Mouse (Mus musculus): ENCODE data around the gene Narfl. TPM values are rescaled to one million over a fixed set of nuclear protein-coding genes. Genes with fewer than 3 reads are reported as not detected.

Gene Narfl
- polyA plus RNA-seq, 1 experiment from 2014 or later: 27.9 TPM

GRCm38 (mm10) chr17:25755627-25756377, 17.8 kb upstream of the Narfl start:
- no peak overlapping the region for H3K9ac ChIP-seq (ENCODE audit: low read depth, low read length)
- H3K4me1 ChIP-seq (ENCODE audit: control insufficient read depth, insufficient read depth, low read length): peaks cover 10% of the 10 kb centered on the region
- H3K27ac ChIP-seq (ENCODE audit: low read depth, low read length): no peak overlapping the region
- H3K36me3 ChIP-seq (ENCODE audit: control insufficient read depth, insufficient read depth, low read length): no peaks in the 10 kb centered on the region
- H3K27me3 ChIP-seq (ENCODE audit: control insufficient read depth, insufficient read depth, low read length): no peaks in the 10 kb centered on the region
- no peaks in the 10 kb centered on the region for H3K9me3 ChIP-seq (replicated peaks; ENCODE audit: control insufficient read depth, low read length)
- WGBS (ENCODE audit: insufficient replicate concordance): 28% methylated on average over 4 of the region's 4 CpGs
- H3K4me2 ChIP-seq: no peak overlapping the region
- H3K4me3 ChIP-seq (ENCODE audit: low read depth, low read length): no peak overlapping the region
- ATAC-seq (replicated peaks; ENCODE audit: insufficient number of reproducible peaks, low FRiP score, low TSS enrichment): 0 out of 2 replicates have a peak, but pooled peaks have one; percentile 27

GRCm38 (mm10) chr17:25756378-25757242, 17.0 kb upstream of the Narfl start:
- Histone ChIP-seq H3K27ac (ENCODE audit: low read depth, low read length) (no peak overlapping the region), H3K9me3 (replicated peaks; ENCODE audit: control insufficient read depth, low read length) (no peaks in the 10 kb centered on the region), H3K27me3 (ENCODE audit: control insufficient read depth, insufficient read depth, low read length) (no peaks in the 10 kb centered on the region), H3K4me3 (ENCODE audit: low read depth, low read length) (no peak overlapping the region), H3K4me1 (ENCODE audit: control insufficient read depth, insufficient read depth, low read length) (peaks cover 5% of the 10 kb centered on the region), H3K9ac (ENCODE audit: low read depth, low read length) (no peak overlapping the region), H3K36me3 (ENCODE audit: control insufficient read depth, insufficient read depth, low read length) (no peaks in the 10 kb centered on the region), H3K4me2 (no peak overlapping the region)
- ATAC-seq (replicated peaks; ENCODE audit: insufficient number of reproducible peaks, low FRiP score, low TSS enrichment): no peak; the same call in 1 of the 2 replicates
- WGBS (ENCODE audit: insufficient replicate concordance): 61% methylated on average over 9 of the region's 9 CpGs

- Histone ChIP-seq H3K36me3 (ENCODE audit: control insufficient read depth, insufficient read depth, low read length) (no peaks in the 10 kb centered on the region), H3K27ac (ENCODE audit: low read depth, low read length) (no peak overlapping the region), H3K9me3 (replicated peaks; ENCODE audit: control insufficient read depth, low read length) (no peaks in the 10 kb centered on the region), H3K9ac (ENCODE audit: low read depth, low read length) (no peak overlapping the region), H3K4me2 (no peak overlapping the region), H3K4me1 (ENCODE audit: control insufficient read depth, insufficient read depth, low read length) (peaks cover 4% of the 10 kb centered on the region; the same call in 1 of the 2 replicates), H3K27me3 (ENCODE audit: control insufficient read depth, insufficient read depth, low read length) (no peaks in the 10 kb centered on the region), H3K4me3 (ENCODE audit: low read depth, low read length) (no peak overlapping the region)
- ATAC-seq (replicated peaks; ENCODE audit: insufficient number of reproducible peaks, low FRiP score, low TSS enrichment): no peak
- 57% methylated on average over 3 of the region's 3 CpGs for WGBS (ENCODE audit: insufficient replicate concordance)
These were observed 15.9 kb upstream of the Narfl start for GRCm38 (mm10) chr17:25757691-25758090.

DNA sequence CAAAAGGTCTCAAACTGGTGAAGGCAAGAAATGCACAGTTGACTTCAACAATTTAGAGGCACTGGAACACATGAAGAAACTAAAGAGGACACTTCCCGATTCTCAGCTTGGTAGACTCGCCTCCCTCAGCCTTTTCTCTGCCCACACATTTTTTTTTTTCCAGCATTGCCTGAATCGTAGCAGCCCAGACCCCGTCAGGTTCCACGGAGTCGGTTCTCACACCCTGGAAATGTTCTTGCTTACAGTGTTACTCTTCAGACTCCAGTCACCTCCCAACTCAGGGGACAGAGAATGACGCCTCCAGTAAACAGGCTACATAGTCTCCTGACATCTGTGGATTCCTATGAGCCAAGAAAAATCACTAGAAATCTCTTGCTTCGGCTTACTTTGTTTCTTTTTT, 13.4 kb upstream of the Narfl start:
- Histone ChIP-seq H3K9ac (ENCODE audit: low read depth, low read length) (no peak overlapping the region), H3K36me3 (ENCODE audit: control insufficient read depth, insufficient read depth, low read length) (no peaks in the 10 kb centered on the region), H3K4me1 (ENCODE audit: control insufficient read depth, insufficient read depth, low read length) (peaks cover 4% of the 10 kb centered on the region; the same call in 1 of the 2 replicates), H3K4me2 (no peak overlapping the region), H3K9me3 (replicated peaks; ENCODE audit: control insufficient read depth, low read length) (no peaks in the 10 kb centered on the region), H3K27ac (ENCODE audit: low read depth, low read length) (no peak overlapping the region), H3K4me3 (ENCODE audit: low read depth, low read length) (no peak overlapping the region), H3K27me3 (ENCODE audit: control insufficient read depth, insufficient read depth, low read length) (no peaks in the 10 kb centered on the region)
- ATAC-seq (replicated peaks; ENCODE audit: insufficient number of reproducible peaks, low FRiP score, low TSS enrichment): no peak
- 64% methylated on average over 8 of the region's 8 CpGs for WGBS (ENCODE audit: insufficient replicate concordance)

DNA sequence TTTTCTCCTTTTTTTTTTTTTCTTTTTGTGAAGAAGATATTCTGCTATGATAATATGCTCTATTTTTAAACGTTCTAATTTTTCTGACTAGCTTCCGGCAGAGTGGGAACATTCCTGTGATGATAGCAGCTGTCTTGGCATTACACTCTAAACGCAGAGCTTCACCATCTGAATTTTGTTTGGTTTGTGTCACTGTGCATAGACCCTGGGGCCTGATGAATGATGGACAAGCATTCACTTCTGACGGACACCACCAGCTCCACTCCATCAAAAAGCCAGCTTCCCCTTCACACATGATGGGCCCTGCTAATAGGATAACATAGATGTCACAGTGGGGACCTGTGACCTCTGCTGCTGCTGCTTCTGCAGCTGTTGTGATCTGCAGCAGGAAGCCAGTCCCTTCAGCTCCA, 12.0 kb upstream of the Narfl start:
- ATAC-seq (replicated peaks; ENCODE audit: insufficient number of reproducible peaks, low FRiP score, low TSS enrichment): no peak
- Histone ChIP-seq H3K27ac (ENCODE audit: low read depth, low read length) (no peak overlapping the region), H3K9ac (ENCODE audit: low read depth, low read length) (no peak overlapping the region), H3K4me1 (ENCODE audit: control insufficient read depth, insufficient read depth, low read length) (no peaks in the 10 kb centered on the region), H3K27me3 (ENCODE audit: control insufficient read depth, insufficient read depth, low read length) (peaks cover 2% of the 10 kb centered on the region; the same call in 1 of the 2 replicates), H3K4me2 (no peak overlapping the region), H3K36me3 (ENCODE audit: control insufficient read depth, insufficient read depth, low read length) (no peaks in the 10 kb centered on the region), H3K4me3 (ENCODE audit: low read depth, low read length) (no peak overlapping the region), H3K9me3 (replicated peaks; ENCODE audit: control insufficient read depth, low read length) (no peaks in the 10 kb centered on the region)
- 43% methylated on average over 4 of the region's 4 CpGs for WGBS (ENCODE audit: insufficient replicate concordance)

GRCm38 (mm10) chr17:25762591-25762990, 11.0 kb upstream of the Narfl start:
- Histone ChIP-seq H3K9me3 (replicated peaks; ENCODE audit: control insufficient read depth, low read length) (no peaks in the 10 kb centered on the region), H3K9ac (ENCODE audit: low read depth, low read length) (no peak overlapping the region), H3K4me1 (ENCODE audit: control insufficient read depth, insufficient read depth, low read length) (no peaks in the 10 kb centered on the region), H3K4me2 (no peak overlapping the region), H3K27ac (ENCODE audit: low read depth, low read length) (no peak overlapping the region), H3K4me3 (ENCODE audit: low read depth, low read length) (no peak overlapping the region), H3K27me3 (ENCODE audit: control insufficient read depth, insufficient read depth, low read length) (peaks cover 2% of the 10 kb centered on the region; the same call in 1 of the 2 replicates), H3K36me3 (ENCODE audit: control insufficient read depth, insufficient read depth, low read length) (no peaks in the 10 kb centered on the region)
- ATAC-seq (replicated peaks; ENCODE audit: insufficient number of reproducible peaks, low FRiP score, low TSS enrichment): no peak
- 35% methylated on average over 3 of the region's 3 CpGs for WGBS (ENCODE audit: insufficient replicate concordance)

DNA sequence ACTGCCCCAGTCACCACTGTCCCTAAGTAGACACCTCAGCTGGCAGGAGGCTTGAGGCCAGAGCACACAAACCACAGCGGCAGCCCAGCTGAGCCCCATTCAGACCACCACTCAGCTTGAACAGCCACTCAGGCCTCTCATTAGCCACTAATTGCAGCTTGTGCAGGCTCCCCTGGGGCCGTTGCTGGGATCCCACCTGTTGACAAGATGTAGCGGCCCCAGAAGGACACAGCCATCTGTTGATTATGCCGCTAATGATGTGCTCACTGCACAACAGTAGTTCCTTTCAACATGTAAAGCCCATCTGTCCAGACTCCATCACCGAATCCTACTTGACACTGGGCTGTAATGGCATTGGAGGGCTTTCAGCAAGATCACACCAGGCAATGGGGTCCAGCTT, 7.7 kb upstream of the Narfl start:
- 64% methylated on average over 5 of the region's 5 CpGs for WGBS (ENCODE audit: insufficient replicate concordance)

GRCm38 (mm10) chr17:25769331-25769730, 4.2 kb upstream of the Narfl start:
- Histone ChIP-seq H3K36me3 (ENCODE audit: control insufficient read depth, insufficient read depth, low read length) (no peaks in the 10 kb centered on the region), H3K27ac (ENCODE audit: low read depth, low read length) (no peak overlapping the region), H3K9me3 (replicated peaks; ENCODE audit: control insufficient read depth, low read length) (no peaks in the 10 kb centered on the region), H3K9ac (ENCODE audit: low read depth, low read length) (no peak overlapping the region), H3K27me3 (ENCODE audit: control insufficient read depth, insufficient read depth, low read length) (peaks cover 7% of the 10 kb centered on the region), H3K4me2 (no peak overlapping the region), H3K4me1 (ENCODE audit: control insufficient read depth, insufficient read depth, low read length) (peaks cover 3% of the 10 kb centered on the region), H3K4me3 (ENCODE audit: low read depth, low read length) (no peak overlapping the region)
- 65% methylated on average over 9 of the region's 9 CpGs for WGBS (ENCODE audit: insufficient replicate concordance)
- no peak for ATAC-seq (replicated peaks; ENCODE audit: insufficient number of reproducible peaks, low FRiP score, low TSS enrichment)

More for the DNA sequence above, 7.7 kb upstream of the Narfl start:
- Histone ChIP-seq H3K27me3 (ENCODE audit: control insufficient read depth, insufficient read depth, low read length) (peaks cover 7% of the 10 kb centered on the region), H3K36me3 (ENCODE audit: control insufficient read depth, insufficient read depth, low read length) (no peaks in the 10 kb centered on the region), H3K9ac (ENCODE audit: low read depth, low read length) (no peak overlapping the region), H3K9me3 (replicated peaks; ENCODE audit: control insufficient read depth, low read length) (no peaks in the 10 kb centered on the region), H3K27ac (ENCODE audit: low read depth, low read length) (no peak overlapping the region), H3K4me1 (ENCODE audit: control insufficient read depth, insufficient read depth, low read length) (no peaks in the 10 kb centered on the region), H3K4me3 (ENCODE audit: low read depth, low read length) (no peak overlapping the region), H3K4me2 (no peak overlapping the region)
- ATAC-seq (replicated peaks; ENCODE audit: insufficient number of reproducible peaks, low FRiP score, low TSS enrichment): no peak
